Mouse (Mus musculus) adrenal gland, postnatal 25 days (tissue): ENCODE results near the gene Pskh1. TPM values are rescaled to one million over a fixed set of nuclear protein-coding genes. Genes with fewer than 3 reads are reported as not detected.
A peak's percentile ranks its signal among the peaks of the same experiment; 100 is the strongest.

Experiments used
- DNase-seq: peaks from one replicate; pipeline ENCODE4 v3.0.0; 2021; ENCODE audit warnings: mixed read lengths
- microRNA-seq, 2 experiments: library from miRNA; unstranded; fragments of <30 nt; microRNA quantifications; one replicate each; pipeline ENCODE4 v1.2.0; 2021
- total RNA-seq: library from RNA; stranded (reverse); gene quantifications from 2 replicates; pipeline ENCODE4 v1.2.3, GENCODE M21; 2021

Gene Pskh1
- total RNA-seq, 1 experiment from 2014 or later = 38.1 TPM

GRCm38 (mm10) chr8:105957813-105958212, 57.6 kb downstream of the Pskh1 start:
- DNase-seq = no peak

DNA sequence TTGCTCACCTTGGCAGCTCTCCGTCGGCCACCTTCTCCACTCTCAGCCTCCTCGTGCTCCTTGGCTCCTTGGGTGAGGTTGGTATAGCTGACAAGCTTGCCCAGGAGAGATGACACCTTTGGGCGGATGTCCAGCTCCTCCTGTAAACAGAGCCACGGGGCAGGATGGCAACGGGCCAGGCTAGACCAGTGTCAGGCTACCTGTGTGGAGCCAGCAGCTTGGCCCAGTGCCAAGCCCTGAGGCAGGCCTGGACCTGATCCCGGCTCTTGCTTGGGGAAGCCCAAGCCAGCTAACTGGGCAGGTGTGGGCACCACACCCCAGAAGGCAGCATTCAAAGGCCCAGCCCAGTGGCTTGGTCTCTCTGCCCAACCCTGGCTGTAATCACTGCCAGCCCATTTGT, 59.1 kb downstream of the Pskh1 start:
- peak; percentile 27 for DNase-seq

GRCm38 (mm10) chr8:105961101-105961500, 60.9 kb downstream of the Pskh1 start:
- no peak for DNase-seq

DNA sequence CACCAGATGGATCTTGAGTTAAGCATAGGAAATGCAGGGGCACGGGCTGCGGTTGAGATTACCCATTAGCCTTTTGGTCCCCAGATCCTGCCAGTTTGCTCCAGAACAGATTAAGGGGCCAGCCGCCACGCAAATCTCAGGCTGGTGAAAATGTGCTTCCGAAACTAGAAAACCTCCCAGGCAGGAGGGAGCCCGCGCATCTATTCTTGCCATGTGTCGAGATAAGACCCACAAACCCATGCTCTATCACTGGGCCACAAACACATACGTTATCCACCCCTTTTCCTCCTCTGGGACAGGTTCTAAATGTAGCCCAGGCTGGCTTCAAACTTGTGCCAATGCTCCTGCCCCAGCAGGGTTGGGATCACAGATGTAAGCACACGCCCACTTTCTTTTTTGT, 61.3 kb downstream of the Pskh1 start:
- DNase-seq = no peak

DNA sequence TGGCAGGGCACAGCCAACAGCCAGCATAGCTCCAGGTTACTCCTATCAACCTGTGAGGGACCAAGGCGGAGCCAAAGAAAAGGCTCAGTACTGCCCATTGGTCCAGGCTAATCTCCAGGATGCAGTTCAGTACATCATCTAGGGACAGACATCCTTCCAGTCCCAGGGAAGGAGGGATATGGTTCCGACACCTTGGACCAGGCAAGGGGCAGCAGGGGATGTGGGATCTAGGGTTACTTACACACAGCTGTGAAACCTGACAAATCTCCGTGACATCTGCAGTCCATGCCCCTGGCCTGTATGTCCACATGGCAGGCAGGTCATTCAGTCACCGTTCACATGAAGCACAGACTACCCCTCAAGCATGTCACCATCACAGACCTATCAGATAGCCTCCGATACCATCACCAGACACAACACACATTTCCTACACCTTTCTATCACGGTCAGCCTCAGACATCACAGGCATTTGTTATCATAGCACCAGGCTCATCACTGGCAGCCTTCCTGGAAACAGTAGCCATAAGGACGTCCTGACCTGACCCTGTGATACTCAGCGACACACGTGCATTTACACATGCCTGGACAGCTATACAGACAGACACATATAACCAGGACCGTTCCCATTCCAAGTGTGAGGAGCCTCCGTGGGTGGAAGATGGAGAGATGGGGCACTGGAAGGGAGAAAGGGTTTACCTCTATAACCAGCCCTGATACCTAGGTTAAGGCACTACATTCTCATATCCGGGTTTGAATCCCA, 64.4 kb downstream of the Pskh1 start:
- DNase-seq = no peak

- peak; percentile 60 for DNase-seq
Measured at GRCm38 (mm10) chr8:105965266-105965904, 65.1 kb downstream of the Pskh1 start.

- DNase-seq = peak; percentile 88
Measured at GRCm38 (mm10) chr8:105965905-105966341, 65.7 kb downstream of the Pskh1 start, which contains the start of gene Slc12a4. Gene Slc12a4 (minus strand): TSS chr8:105966097.

DNA sequence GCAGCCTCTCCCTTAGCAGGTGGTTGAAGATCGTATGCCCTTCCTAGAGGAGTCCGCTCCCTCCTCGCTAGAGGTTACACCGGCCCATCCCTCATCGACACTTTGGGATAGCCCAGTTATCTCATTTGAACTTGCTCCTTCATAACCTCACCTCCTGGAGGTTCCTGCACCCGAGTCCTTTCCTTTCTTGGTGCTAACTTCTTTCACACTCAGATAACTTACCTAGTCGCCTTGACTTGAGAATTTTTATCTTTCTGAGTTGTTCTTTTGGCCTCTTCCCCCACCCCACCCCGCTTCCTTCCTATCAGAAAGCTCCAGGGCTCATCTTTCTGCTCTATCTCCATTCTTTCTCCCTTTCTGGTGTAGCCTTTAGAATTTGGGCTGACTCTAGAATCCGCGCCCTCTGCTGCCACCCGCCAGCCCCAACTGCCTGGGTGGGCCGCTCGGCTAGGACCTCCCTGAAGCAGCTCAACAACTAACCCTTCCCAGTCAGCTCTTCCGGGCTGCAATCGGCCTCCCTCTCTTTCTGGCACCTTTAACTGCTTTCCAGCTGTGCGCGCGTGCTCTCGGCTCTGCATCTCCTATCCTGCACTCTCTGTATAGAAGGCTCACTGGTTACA, 66.6 kb downstream of the Pskh1 start:
- no peak for DNase-seq

- no peak for DNase-seq
Measured at GRCm38 (mm10) chr8:105969367-105969766, 69.1 kb downstream of the Pskh1 start.

- DNase-seq = no peak
Measured at GRCm38 (mm10) chr8:105971019-105971720, 70.9 kb downstream of the Pskh1 start.

GRCm38 (mm10) chr8:105975363-105975762, 75.1 kb downstream of the Pskh1 start:
- no peak for DNase-seq

- DNase-seq = no peak
Measured at GRCm38 (mm10) chr8:105979325-105979724, 79.1 kb downstream of the Pskh1 start, which contains the start of gene Dpep3. Gene Dpep3 (minus strand): TSS chr8:105979429.

DNA sequence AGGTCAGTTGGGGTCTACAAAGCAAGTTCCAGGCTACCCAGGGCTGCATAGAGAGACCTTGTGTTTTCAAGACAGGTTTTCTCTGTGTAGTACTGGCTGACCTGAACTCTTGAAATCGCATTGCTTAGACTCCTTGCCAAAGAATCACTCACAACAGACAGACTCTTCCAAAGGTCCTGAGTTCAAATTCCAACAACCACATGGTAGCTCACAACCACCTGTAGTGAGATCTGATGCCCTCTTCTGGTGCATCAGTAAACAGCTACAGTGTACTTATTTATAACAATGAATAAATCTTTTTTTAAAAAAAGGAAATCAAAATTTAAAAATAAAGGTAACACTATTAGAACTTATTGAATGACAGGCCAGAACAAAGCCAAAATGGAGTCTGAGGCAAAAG, 80.9 kb downstream of the Pskh1 start:
- DNase-seq = no peak

Small RNAs within 50 kb of the gene (microRNA-seq; reads per million reads assigned to microRNA genes)
- gene Mir7074 = 0.34 to 0.36 reads per million in 2 experiments

Other genes starting within 250 kb of the Pskh1 start
- gene Carmil2, start 214.2 kb upstream of the Pskh1 start, total RNA-seq = 1.4 and 2.4 TPM in 2 replicates
- 20.9 and 26.3 TPM in 2 replicates for gene Acd, start 199.3 kb upstream of the Pskh1 start, total RNA-seq
- 10.1 and 10.4 TPM in 2 replicates for gene Pard6a, start 199.3 kb upstream of the Pskh1 start, total RNA-seq
- not detected in 2 replicates for gene 4933405L10Rik, start 192.8 kb upstream of the Pskh1 start, total RNA-seq
- gene Enkd1, start 192.2 kb upstream of the Pskh1 start, total RNA-seq = 4.0 and 7.7 TPM in 2 replicates
- gene Gfod2, start 141.8 kb upstream of the Pskh1 start, total RNA-seq = 9.3 and 9.6 TPM in 2 replicates
- gene Ranbp10, start 73.1 kb upstream of the Pskh1 start, total RNA-seq = 25.4 and 29.5 TPM in 2 replicates
- gene Tsnaxip1, start 72.7 kb upstream of the Pskh1 start, total RNA-seq = not detected in 2 replicates
- gene Cenpt, start 47.2 kb upstream of the Pskh1 start, total RNA-seq = 7.5 and 9.2 TPM in 2 replicates
- 38.0 and 40.1 TPM in 2 replicates for gene Thap11, start 45.3 kb upstream of the Pskh1 start, total RNA-seq
- gene Nutf2, start 39.9 kb upstream of the Pskh1 start, total RNA-seq = 36.3 and 56.0 TPM in 2 replicates
- 33.5 and 38.6 TPM in 2 replicates for gene Edc4, start 19.6 kb upstream of the Pskh1 start, total RNA-seq
- 1.9 TPM in 1 of 2 replicates, not detected in the other for gene Nrn1l, start 6.9 kb upstream of the Pskh1 start, total RNA-seq
- 0.91 TPM in 1 of 2 replicates, not detected in the other for gene Ctrl, start 33.4 kb downstream of the Pskh1 start, total RNA-seq
- gene Psmb10, start 38.0 kb downstream of the Pskh1 start, total RNA-seq = 70.6 and 74.9 TPM in 2 replicates
- 1.9 and 7.7 TPM in 2 replicates for gene Lcat, start 42.9 kb downstream of the Pskh1 start, total RNA-seq
- gene Slc12a4, start 65.7 kb downstream of the Pskh1 start, total RNA-seq = 40.6 and 43.5 TPM in 2 replicates
- gene Dpep3, start 79.0 kb downstream of the Pskh1 start, total RNA-seq = not detected in 2 replicates
- gene Dus2, start 90.9 kb downstream of the Pskh1 start, total RNA-seq = 12.5 and 16.8 TPM in 2 replicates
- gene Dpep2nb, start 105.5 kb downstream of the Pskh1 start, total RNA-seq = not detected in 2 replicates
- gene Ddx28, start 111.4 kb downstream of the Pskh1 start, total RNA-seq = 14.7 and 17.9 TPM in 2 replicates
- 54.9 TPM in 2 replicates for gene Nfatc3, start 158.4 kb downstream of the Pskh1 start, total RNA-seq
- 2.0 and 3.9 TPM in 2 replicates for gene Esrp2, start 236.5 kb downstream of the Pskh1 start, total RNA-seq
- gene Pla2g15, start 250.0 kb downstream of the Pskh1 start, total RNA-seq = 27.6 and 27.7 TPM in 2 replicates